Comparison of ENCODE assay signal across 20 mouse cellular contexts in the genomic region with DNA sequence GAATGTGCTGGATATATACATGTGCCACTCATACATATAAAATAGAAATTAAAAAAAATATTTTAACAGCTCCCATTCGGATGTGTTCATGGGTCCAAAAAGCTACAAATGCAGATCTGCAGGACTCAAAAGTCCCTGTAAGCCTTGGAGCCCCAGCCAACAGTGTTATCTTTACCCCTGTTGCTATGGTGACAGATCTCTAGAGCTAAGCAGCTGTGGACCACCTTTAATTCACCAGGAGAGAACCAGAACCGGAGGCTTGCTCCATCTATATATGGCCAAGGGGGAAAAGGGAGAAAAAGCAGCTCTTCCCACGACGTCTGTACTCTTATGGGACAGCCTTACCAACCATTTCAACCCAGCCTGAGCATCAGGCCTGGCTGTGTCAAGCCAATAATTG. TPM values are rescaled to one million over a fixed set of nuclear protein-coding genes. Genes with fewer than 3 reads are reported as not detected.
"Had no signal": no experiment of that assay in that cellular context is flagged by ENCODE, and none has a peak within 500 bp of the region (broad histone marks: within the 10 kb centered on the region; RNA-seq: fewer than 3 reads in every experiment).

No protein-coding gene starts in this region.

- ATAC-seq: liver, postnatal 0 days; lung, postnatal 0 days had no signal

- H3K4me3 ChIP-seq: layer of hippocampus, adult 2 months; neural tube, embryonic 12.5 days; neural tube, embryonic 15.5 days had no signal

- H3K4me1 ChIP-seq: neural tube, embryonic 12.5 days had no signal

- H3K36me3 ChIP-seq: neural tube, embryonic 12.5 days; neural tube, embryonic 15.5 days had no signal

- DNase-seq: kidney, adult 2 months; kidney, postnatal 25 days; layer of hippocampus, adult 9-11 months; liver, postnatal 0 days; lung, embryonic 14.5 days; right cerebral cortex, adult 18-20 months; thymus, adult 18-20 months; thymus, postnatal 36 days had no signal

- H3K4me2 ChIP-seq: liver, embryonic 11.5 days; lung, embryonic 14.5 days; neural tube, embryonic 12.5 days; neural tube, embryonic 15.5 days had no signal

- H3K9me3 ChIP-seq: neural tube, embryonic 12.5 days; neural tube, embryonic 15.5 days had no signal

- H3K27ac ChIP-seq: kidney, postnatal 0 days; layer of hippocampus, adult 2 months; liver, embryonic 14.5 days; macrophage; neural tube, embryonic 12.5 days; neural tube, embryonic 15.5 days had no signal

- H3K9ac ChIP-seq: liver, embryonic 14.5 days; liver, postnatal 0 days; lung, embryonic 14.5 days; neural tube, embryonic 12.5 days; neural tube, embryonic 15.5 days had no signal

- H3K27me3 ChIP-seq: neural tube, embryonic 12.5 days; neural tube, embryonic 15.5 days had no signal

RNA-seq across cellular contexts. Expression of gene Drc7, which starts 10.1 kb away (rescaled TPM):
- polyA plus RNA-seq: kidney, embryonic 14.5 days; kidney, postnatal 0 days; large intestine, adult 2 months; lung, embryonic 14.5 days; macrophage; small intestine, adult 2 months; urinary bladder, adult 2 months had no signal
